Mouse (Mus musculus): ENCODE results near the gene Cavin1. TPM values are rescaled to one million over a fixed set of nuclear protein-coding genes. Genes with fewer than 3 reads are reported as not detected.

Gene Cavin1
- polyA plus RNA-seq, 1 experiment from 2014 or later: 64.2 TPM

- DNase-seq (ENCODE audit: low spot score): no peak
These were observed 54.2 kb downstream of the Cavin1 start for GRCm38 (mm10) chr11:100916432-100916971.

GRCm38 (mm10) chr11:100915063-100915462 lies 55.6 kb downstream of the Cavin1 start:
- no peak for DNase-seq (ENCODE audit: low spot score)

GRCm38 (mm10) chr11:100914415-100914814 lies 56.3 kb downstream of the Cavin1 start:
- DNase-seq (ENCODE audit: low spot score): no peak

GRCm38 (mm10) chr11:100912401-100913155 lies 58.1 kb downstream of the Cavin1 start:
- no peak for DNase-seq (ENCODE audit: low spot score)

GRCm38 (mm10) chr11:100908567-100908966 lies 62.1 kb downstream of the Cavin1 start:
- DNase-seq (ENCODE audit: low spot score): no peak

GRCm38 (mm10) chr11:100908112-100908511 lies 62.6 kb downstream of the Cavin1 start:
- DNase-seq (ENCODE audit: low spot score): no peak

GRCm38 (mm10) chr11:100906885-100907284 lies 63.8 kb downstream of the Cavin1 start:
- no peak for DNase-seq (ENCODE audit: low spot score)

Other genes with a start within 250 kb of the Cavin1 start
- 35.8 and 38.6 TPM in 2 replicates for gene Rab5c, start 232.7 kb downstream of the Cavin1 start, polyA plus RNA-seq (2015; fragmentation: Nextera tagmentation; extraction: Ambion mirVana)
- gene Kcnh4, start 210.9 kb downstream of the Cavin1 start, polyA plus RNA-seq (2015; fragmentation: Nextera tagmentation; extraction: Ambion mirVana): 0.03 TPM in 1 of 2 replicates, not detected in the other
- gene Hcrt, start 208.0 kb downstream of the Cavin1 start, polyA plus RNA-seq (2015; fragmentation: Nextera tagmentation; extraction: Ambion mirVana): 0.34 and 0.54 TPM in 2 replicates
- 2.4 and 2.7 TPM in 2 replicates for gene Ghdc, start 199.9 kb downstream of the Cavin1 start, polyA plus RNA-seq (2015; fragmentation: Nextera tagmentation; extraction: Ambion mirVana)
- gene Stat5b, start 120.2 kb downstream of the Cavin1 start, polyA plus RNA-seq (2015; fragmentation: Nextera tagmentation; extraction: Ambion mirVana): 99.6 and 105 TPM in 2 replicates
- gene Stat5a, start 111.5 kb downstream of the Cavin1 start, polyA plus RNA-seq (2015; fragmentation: Nextera tagmentation; extraction: Ambion mirVana): 61.2 and 62.7 TPM in 2 replicates
- gene Stat3, start 31.3 kb downstream of the Cavin1 start, polyA plus RNA-seq (2015; fragmentation: Nextera tagmentation; extraction: Ambion mirVana): 79.7 and 84.2 TPM in 2 replicates
- gene Atp6v0a1, start 38.6 kb upstream of the Cavin1 start, polyA plus RNA-seq (2015; fragmentation: Nextera tagmentation; extraction: Ambion mirVana): 17.6 and 19.1 TPM in 2 replicates
- gene Naglu, start 99.1 kb upstream of the Cavin1 start, polyA plus RNA-seq (2015; fragmentation: Nextera tagmentation; extraction: Ambion mirVana): 10.5 and 11.5 TPM in 2 replicates
- 0.10 and 0.13 TPM in 2 replicates for gene Hsd17b1, start 107.5 kb upstream of the Cavin1 start, polyA plus RNA-seq (2015; fragmentation: Nextera tagmentation; extraction: Ambion mirVana)
- 37.3 and 40.5 TPM in 2 replicates for gene Coasy, start 111.7 kb upstream of the Cavin1 start, polyA plus RNA-seq (2015; fragmentation: Nextera tagmentation; extraction: Ambion mirVana)
- gene Mlx, start 116.4 kb upstream of the Cavin1 start, polyA plus RNA-seq (2015; fragmentation: Nextera tagmentation; extraction: Ambion mirVana): 79.8 and 80.8 TPM in 2 replicates
- gene Psmc3ip, start 124.5 kb upstream of the Cavin1 start, polyA plus RNA-seq (2015; fragmentation: Nextera tagmentation; extraction: Ambion mirVana): 34.6 and 39.0 TPM in 2 replicates
- 20.9 and 22.2 TPM in 2 replicates for gene Retreg3, start 149.0 kb upstream of the Cavin1 start, polyA plus RNA-seq (2015; fragmentation: Nextera tagmentation; extraction: Ambion mirVana)
- 73.0 and 80.2 TPM in 2 replicates for gene Tubg1, start 149.1 kb upstream of the Cavin1 start, polyA plus RNA-seq (2015; fragmentation: Nextera tagmentation; extraction: Ambion mirVana)
- 1.5 and 1.6 TPM in 2 replicates for gene Tubg2, start 185.0 kb upstream of the Cavin1 start, polyA plus RNA-seq (2015; fragmentation: Nextera tagmentation; extraction: Ambion mirVana)
- 0.32 and 0.53 TPM in 2 replicates for gene Cntnap1, start 199.6 kb upstream of the Cavin1 start, polyA plus RNA-seq (2015; fragmentation: Nextera tagmentation; extraction: Ambion mirVana)
- gene Plekhh3, start 200.5 kb upstream of the Cavin1 start, polyA plus RNA-seq (2015; fragmentation: Nextera tagmentation; extraction: Ambion mirVana): 2.4 and 2.8 TPM in 2 replicates
- 1.7 and 1.8 TPM in 2 replicates for gene Ccr10, start 204.6 kb upstream of the Cavin1 start, polyA plus RNA-seq (2015; fragmentation: Nextera tagmentation; extraction: Ambion mirVana)